Mouse (Mus musculus): Measurements from ENCODE around the gene Dnah3. TPM values are rescaled to one million over a fixed set of nuclear protein-coding genes. Genes with fewer than 3 reads are reported as not detected.

The Dnah3 gene
- polyA plus RNA-seq, 1 experiment from 2014 or later: 0.70 TPM

- Histone ChIP-seq H3K9ac (ENCODE audit: low read depth, low read length) (no peak overlapping the region), H3K4me3 (ENCODE audit: low read depth, low read length) (no peak overlapping the region), H3K36me3 (ENCODE audit: control insufficient read depth, insufficient read depth, low read length) (no peaks in the 10 kb centered on the region), H3K4me1 (ENCODE audit: control insufficient read depth, insufficient read depth, low read length) (no peaks in the 10 kb centered on the region), H3K27me3 (replicated peaks; ENCODE audit: control insufficient read depth, insufficient read depth, low read length) (no peaks in the 10 kb centered on the region), H3K9me3 (ENCODE audit: control insufficient read depth, low read length) (no peaks in the 10 kb centered on the region), H3K4me2 (ENCODE audit: low read depth, low read length) (no peak overlapping the region), H3K27ac (replicated peaks; ENCODE audit: low read depth, low read length) (no peak overlapping the region)
- no peak for ATAC-seq (ENCODE audit: low read depth)
- DNase-seq (ENCODE audit: low spot score): no peak
- 62% methylated on average over 4 of the region's 4 CpGs for WGBS
Measured at GRCm38 (mm10) chr7:119959091-119959490, 136.0 kb downstream of the Dnah3 start.

- Histone ChIP-seq H3K9me3 (ENCODE audit: control insufficient read depth, low read length) (no peaks in the 10 kb centered on the region), H3K4me3 (ENCODE audit: low read depth, low read length) (no peak overlapping the region), H3K4me1 (ENCODE audit: control insufficient read depth, insufficient read depth, low read length) (no peaks in the 10 kb centered on the region), H3K27ac (replicated peaks; ENCODE audit: low read depth, low read length) (no peak overlapping the region), H3K4me2 (ENCODE audit: low read depth, low read length) (no peak overlapping the region), H3K9ac (ENCODE audit: low read depth, low read length) (no peak overlapping the region), H3K36me3 (ENCODE audit: control insufficient read depth, insufficient read depth, low read length) (no peaks in the 10 kb centered on the region), H3K27me3 (replicated peaks; ENCODE audit: control insufficient read depth, insufficient read depth, low read length) (no peaks in the 10 kb centered on the region)
- DNase-seq (ENCODE audit: low spot score) (no peak), ATAC-seq (ENCODE audit: low read depth) (no peak)
Measured at GRCm38 (mm10) chr7:119957421-119957820, 137.7 kb downstream of the Dnah3 start.

GRCm38 (mm10) chr7:119954047-119954446, 141.0 kb downstream of the Dnah3 start:
- Histone ChIP-seq H3K36me3 (ENCODE audit: control insufficient read depth, insufficient read depth, low read length) (no peaks in the 10 kb centered on the region), H3K4me1 (ENCODE audit: control insufficient read depth, insufficient read depth, low read length) (no peaks in the 10 kb centered on the region), H3K4me3 (ENCODE audit: low read depth, low read length) (no peak overlapping the region), H3K9ac (ENCODE audit: low read depth, low read length) (no peak overlapping the region), H3K27me3 (replicated peaks; ENCODE audit: control insufficient read depth, insufficient read depth, low read length) (no peaks in the 10 kb centered on the region), H3K4me2 (ENCODE audit: low read depth, low read length) (no peak overlapping the region), H3K9me3 (ENCODE audit: control insufficient read depth, low read length) (no peaks in the 10 kb centered on the region), H3K27ac (replicated peaks; ENCODE audit: low read depth, low read length) (no peak overlapping the region)
- DNase-seq (ENCODE audit: low spot score) (no peak), ATAC-seq (ENCODE audit: low read depth) (no peak)
- WGBS: 95% methylated on average over 1 of the region's 1 CpGs

GRCm38 (mm10) chr7:119941569-119941968, 153.5 kb downstream of the Dnah3 start:
- Histone ChIP-seq H3K9me3 (ENCODE audit: control insufficient read depth, low read length) (no peaks in the 10 kb centered on the region), H3K36me3 (ENCODE audit: control insufficient read depth, insufficient read depth, low read length) (no peaks in the 10 kb centered on the region), H3K4me1 (ENCODE audit: control insufficient read depth, insufficient read depth, low read length) (no peaks in the 10 kb centered on the region), H3K27ac (replicated peaks; ENCODE audit: low read depth, low read length) (no peak overlapping the region), H3K9ac (ENCODE audit: low read depth, low read length) (no peak overlapping the region), H3K4me3 (ENCODE audit: low read depth, low read length) (no peak overlapping the region), H3K4me2 (ENCODE audit: low read depth, low read length) (no peak overlapping the region), H3K27me3 (replicated peaks; ENCODE audit: control insufficient read depth, insufficient read depth, low read length) (no peaks in the 10 kb centered on the region)
- WGBS: 49% methylated on average over 2 of the region's 2 CpGs
- DNase-seq (ENCODE audit: low spot score): no peak
- no peak for ATAC-seq (ENCODE audit: low read depth)

- Histone ChIP-seq H3K27me3 (replicated peaks; ENCODE audit: control insufficient read depth, insufficient read depth, low read length) (no peaks in the 10 kb centered on the region), H3K36me3 (ENCODE audit: control insufficient read depth, insufficient read depth, low read length) (no peaks in the 10 kb centered on the region), H3K9me3 (ENCODE audit: control insufficient read depth, low read length) (no peaks in the 10 kb centered on the region), H3K4me1 (ENCODE audit: control insufficient read depth, insufficient read depth, low read length) (no peaks in the 10 kb centered on the region), H3K4me3 (ENCODE audit: low read depth, low read length) (no peak overlapping the region), H3K27ac (replicated peaks; ENCODE audit: low read depth, low read length) (no peak overlapping the region), H3K4me2 (ENCODE audit: low read depth, low read length) (no peak overlapping the region), H3K9ac (ENCODE audit: low read depth, low read length) (no peak overlapping the region)
- WGBS: 57% methylated on average over 5 of the region's 5 CpGs
- no peak for ATAC-seq (ENCODE audit: low read depth)
- peak; percentile 2 for DNase-seq (ENCODE audit: low spot score)
Measured at GRCm38 (mm10) chr7:119937036-119937435, 158.0 kb downstream of the Dnah3 start.

- H3K36me3 ChIP-seq (ENCODE audit: control insufficient read depth, insufficient read depth, low read length): no peaks in the 10 kb centered on the region
- H3K27me3 ChIP-seq (replicated peaks; ENCODE audit: control insufficient read depth, insufficient read depth, low read length): no peaks in the 10 kb centered on the region
- H3K4me1 ChIP-seq (ENCODE audit: control insufficient read depth, insufficient read depth, low read length): no peaks in the 10 kb centered on the region
- no peak overlapping the region for H3K4me3 ChIP-seq (ENCODE audit: low read depth, low read length)
- H3K9me3 ChIP-seq (ENCODE audit: control insufficient read depth, low read length): no peaks in the 10 kb centered on the region
- ATAC-seq (ENCODE audit: low read depth) (no peak), DNase-seq (ENCODE audit: low spot score) (no peak)
- H3K27ac ChIP-seq (replicated peaks; ENCODE audit: low read depth, low read length): no peak overlapping the region
- H3K9ac ChIP-seq (ENCODE audit: low read depth, low read length): no peak overlapping the region
- H3K4me2 ChIP-seq (ENCODE audit: low read depth, low read length): no peak overlapping the region
Measured at GRCm38 (mm10) chr7:119936321-119936720, 158.8 kb downstream of the Dnah3 start.

GRCm38 (mm10) chr7:119928783-119929440, 166.2 kb downstream of the Dnah3 start:
- Histone ChIP-seq H3K36me3 (ENCODE audit: control insufficient read depth, insufficient read depth, low read length) (no peaks in the 10 kb centered on the region), H3K27me3 (replicated peaks; ENCODE audit: control insufficient read depth, insufficient read depth, low read length) (no peaks in the 10 kb centered on the region), H3K4me1 (ENCODE audit: control insufficient read depth, insufficient read depth, low read length) (no peaks in the 10 kb centered on the region), H3K9me3 (ENCODE audit: control insufficient read depth, low read length) (no peaks in the 10 kb centered on the region), H3K27ac (replicated peaks; ENCODE audit: low read depth, low read length) (no peak overlapping the region), H3K9ac (ENCODE audit: low read depth, low read length) (no peak overlapping the region), H3K4me2 (ENCODE audit: low read depth, low read length) (no peak overlapping the region), H3K4me3 (ENCODE audit: low read depth, low read length) (no peak overlapping the region)
- ATAC-seq (ENCODE audit: low read depth) (no peak), DNase-seq (ENCODE audit: low spot score) (no peak)
- 59% methylated on average over 2 of the region's 2 CpGs for WGBS

- no peak overlapping the region for H3K9ac ChIP-seq (ENCODE audit: low read depth, low read length)
- WGBS: 78% methylated on average over 4 of the region's 4 CpGs
- DNase-seq (ENCODE audit: low spot score): no peak
- no peak for ATAC-seq (ENCODE audit: low read depth)
- H3K4me2 ChIP-seq (ENCODE audit: low read depth, low read length): no peak overlapping the region
- H3K4me3 ChIP-seq (ENCODE audit: low read depth, low read length): no peak overlapping the region
- no peaks in the 10 kb centered on the region for H3K36me3 ChIP-seq (ENCODE audit: control insufficient read depth, insufficient read depth, low read length)
- no peaks in the 10 kb centered on the region for H3K9me3 ChIP-seq (ENCODE audit: control insufficient read depth, low read length)
- H3K27me3 ChIP-seq (replicated peaks; ENCODE audit: control insufficient read depth, insufficient read depth, low read length): no peaks in the 10 kb centered on the region
- no peak overlapping the region for H3K27ac ChIP-seq (replicated peaks; ENCODE audit: low read depth, low read length)
- no peaks in the 10 kb centered on the region for H3K4me1 ChIP-seq (ENCODE audit: control insufficient read depth, insufficient read depth, low read length)
Measured at GRCm38 (mm10) chr7:119921054-119921453, 174.0 kb downstream of the Dnah3 start.

GRCm38 (mm10) chr7:119920457-119920856, 174.6 kb downstream of the Dnah3 start:
- Histone ChIP-seq H3K4me1 (ENCODE audit: control insufficient read depth, insufficient read depth, low read length) (no peaks in the 10 kb centered on the region), H3K9me3 (ENCODE audit: control insufficient read depth, low read length) (no peaks in the 10 kb centered on the region), H3K4me2 (ENCODE audit: low read depth, low read length) (no peak overlapping the region), H3K27ac (replicated peaks; ENCODE audit: low read depth, low read length) (no peak overlapping the region), H3K4me3 (ENCODE audit: low read depth, low read length) (no peak overlapping the region), H3K36me3 (ENCODE audit: control insufficient read depth, insufficient read depth, low read length) (no peaks in the 10 kb centered on the region), H3K9ac (ENCODE audit: low read depth, low read length) (no peak overlapping the region), H3K27me3 (replicated peaks; ENCODE audit: control insufficient read depth, insufficient read depth, low read length) (no peaks in the 10 kb centered on the region)
- DNase-seq (ENCODE audit: low spot score): peak; percentile 5
- ATAC-seq (ENCODE audit: low read depth): no peak
- 55% methylated on average over 2 of the region's 2 CpGs for WGBS
